Mouse (Mus musculus): ENCODE results near the gene Ccdc126. TPM values are rescaled to one million over a fixed set of nuclear protein-coding genes. Genes with fewer than 3 reads are reported as not detected.
"Not testable (repeated sequence)": the region's sequence is repeated elsewhere in the genome, so short reads cannot be mapped to it uniquely, and the experiment has no call there.

Ccdc126 gene
- 3.4 and 5.5 TPM in 2 replicates for total RNA-seq (2015)
- total RNA-seq (2017): 3.9 and 6.7 TPM in 2 replicates

DNA sequence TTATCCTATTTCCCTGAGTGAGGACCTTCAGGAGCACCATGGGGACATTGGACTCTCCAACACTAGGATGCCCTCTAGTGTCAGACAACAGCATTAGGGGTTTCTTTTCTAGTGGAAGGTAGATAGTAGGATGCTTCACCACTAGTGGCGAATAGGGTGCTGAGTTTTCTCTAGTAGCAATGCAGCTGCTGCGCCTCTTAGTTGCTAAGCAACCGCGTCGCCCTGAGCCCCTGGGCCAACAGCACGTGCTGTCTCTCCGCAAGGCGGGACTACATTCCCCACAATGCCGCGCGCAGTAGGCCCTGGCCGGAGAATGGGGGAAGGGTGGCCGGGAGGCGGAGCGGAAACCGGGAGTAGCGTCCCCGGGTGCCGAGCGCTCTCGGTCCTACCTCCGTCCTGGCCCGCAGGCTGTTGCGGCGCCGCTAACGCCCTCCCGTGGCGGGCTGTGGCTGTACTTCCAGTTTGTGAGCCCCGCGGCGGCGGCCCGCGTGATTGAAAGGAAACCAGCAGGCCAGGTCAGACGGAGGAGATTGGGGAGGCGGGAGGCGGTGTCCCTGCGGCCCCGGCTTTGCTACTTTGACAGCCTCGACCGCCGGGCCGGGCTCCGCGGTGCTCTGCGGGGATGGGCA lies at the start of gene Ccdc126:
Ccdc126 (plus strand) TSS at position 309 of the 629 bp plus-strand sequence.
- ATAC-seq (replicated peaks; ENCODE audit: poor library complexity): peak; percentile 96

DNA sequence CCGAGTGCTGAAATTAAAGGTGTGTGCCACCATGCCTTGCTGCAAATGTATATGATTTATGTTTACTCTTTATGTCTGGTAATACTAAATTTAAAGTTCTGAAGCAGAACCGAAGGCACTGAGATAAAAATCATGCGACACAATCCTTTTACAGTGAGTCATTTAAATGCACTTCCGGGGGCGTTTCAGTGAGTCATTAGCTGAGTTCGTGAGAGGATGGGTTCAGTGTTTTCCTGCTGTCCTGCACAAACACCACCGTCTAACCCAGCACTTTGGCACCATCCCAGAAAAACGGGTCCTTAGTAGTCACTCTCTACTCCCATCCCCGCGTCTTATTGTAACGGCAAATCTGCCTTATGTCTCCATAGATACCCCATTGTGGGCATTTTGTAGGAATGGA lies 49.2 kb upstream of the Ccdc126 start:
- no peak for ATAC-seq (replicated peaks; ENCODE audit: poor library complexity)

DNA sequence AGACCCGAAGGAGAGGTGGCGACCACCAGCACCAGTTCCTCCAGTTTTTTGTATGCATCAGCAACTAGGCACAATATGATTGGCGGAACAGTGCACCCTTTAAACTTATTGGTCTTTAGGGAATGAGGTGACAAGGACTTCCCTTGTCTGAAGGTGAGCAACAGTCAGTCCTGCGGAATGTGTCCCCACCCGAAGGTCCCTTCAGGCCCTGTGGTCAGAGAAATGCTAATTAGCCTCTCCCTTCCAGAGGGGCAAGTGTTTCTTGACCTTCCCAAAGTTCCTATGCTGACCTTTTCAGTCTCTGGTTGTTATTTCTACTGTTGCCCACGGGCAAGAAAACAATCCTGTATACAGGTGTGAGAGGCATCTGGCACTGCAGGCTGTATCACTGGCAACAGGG lies 47.3 kb upstream of the Ccdc126 start:
- no peak for ATAC-seq (replicated peaks; ENCODE audit: poor library complexity)

DNA sequence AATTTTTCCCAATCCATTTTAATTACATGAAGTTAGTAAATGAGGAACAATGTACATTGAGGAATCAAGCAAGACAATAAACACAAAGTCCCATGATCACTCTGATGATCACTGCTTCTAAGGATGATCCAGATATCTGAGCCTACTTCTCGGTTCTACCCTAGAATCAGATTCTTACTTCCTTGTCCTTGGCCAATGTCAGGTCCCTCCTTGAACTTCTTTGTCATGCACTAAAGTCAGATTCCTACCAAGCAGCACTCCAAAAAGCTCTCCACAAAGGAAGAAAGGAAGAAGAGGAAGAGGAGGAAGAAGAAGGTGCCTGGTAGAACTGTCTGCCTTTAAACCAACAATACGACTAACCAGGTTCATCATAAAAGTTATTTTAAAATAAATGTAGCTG lies 46.2 kb upstream of the Ccdc126 start:
- no peak for ATAC-seq (replicated peaks; ENCODE audit: poor library complexity)

DNA sequence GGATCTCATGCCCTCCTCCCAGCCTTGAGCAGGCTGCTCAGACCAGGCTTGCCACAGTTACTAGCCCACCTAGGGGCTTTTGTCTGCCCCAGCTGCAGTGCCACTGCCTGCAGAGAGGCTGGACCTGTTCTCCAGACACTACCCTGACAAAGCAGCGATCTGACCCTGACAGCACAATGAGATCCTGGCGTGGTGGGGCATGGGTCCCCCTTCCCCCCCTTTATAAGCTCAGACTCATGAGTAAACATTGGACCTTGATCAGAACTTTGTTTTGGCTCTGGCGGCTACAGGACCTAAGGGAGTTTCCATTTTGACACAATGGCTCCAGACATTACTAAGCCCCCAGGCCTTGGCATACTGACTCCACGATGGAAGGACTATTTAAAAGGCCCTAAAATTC lies 45.1 kb upstream of the Ccdc126 start:
- no peak for ATAC-seq (replicated peaks; ENCODE audit: poor library complexity)

DNA sequence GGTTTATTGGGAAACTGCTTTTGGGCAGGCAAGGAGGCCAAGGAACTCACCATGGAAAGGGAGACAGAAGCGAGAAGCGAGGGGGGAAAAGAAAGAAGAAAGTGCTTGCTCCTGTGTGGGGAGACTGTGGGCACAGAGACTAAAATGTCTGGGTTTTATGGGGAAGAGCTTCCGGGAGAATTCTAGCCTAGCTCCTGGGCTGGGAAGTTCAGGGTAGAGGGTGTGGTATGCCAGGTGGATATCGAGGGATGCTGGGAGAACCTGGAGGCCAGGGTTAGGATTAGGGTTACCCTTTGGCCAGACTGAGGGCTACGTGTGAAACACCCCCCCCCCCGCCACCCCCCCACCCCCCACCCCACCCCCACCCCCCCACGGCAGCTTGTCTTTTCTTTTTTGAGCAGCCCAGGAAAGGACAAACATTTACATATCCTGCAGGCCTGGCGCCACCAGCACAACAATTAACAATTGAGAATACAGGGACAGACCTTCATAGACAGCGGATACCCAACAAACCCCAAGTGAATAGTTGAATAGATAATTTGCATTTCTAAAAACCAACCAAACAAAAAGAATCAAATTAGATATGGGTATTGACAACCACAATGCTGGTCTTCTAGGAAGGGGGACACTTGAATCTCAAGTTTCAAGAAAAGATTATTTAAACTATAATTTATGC lies 44.5 kb upstream of the Ccdc126 start:
- no peak for ATAC-seq (replicated peaks; ENCODE audit: poor library complexity)

DNA sequence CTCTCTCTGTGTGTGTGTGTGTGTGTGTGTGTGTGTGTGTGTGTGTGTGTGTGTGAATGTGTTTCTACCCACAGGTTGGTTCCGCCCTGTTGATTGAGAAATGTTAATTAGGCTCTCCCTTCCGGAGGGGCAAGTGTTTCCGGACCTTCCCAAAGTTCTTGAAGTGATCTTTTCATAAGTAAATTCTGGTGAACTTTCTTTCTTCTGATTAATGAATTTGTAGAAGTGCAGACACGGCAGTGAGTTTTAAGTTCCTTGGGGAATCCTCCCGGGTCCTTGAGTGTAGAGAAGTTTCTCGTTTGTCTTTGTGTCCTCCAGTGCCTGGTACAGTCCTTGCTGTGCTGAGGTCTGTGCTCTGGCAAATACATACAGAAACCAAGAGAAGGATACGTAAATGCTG lies 43.8 kb upstream of the Ccdc126 start:
- no peak for ATAC-seq (replicated peaks; ENCODE audit: poor library complexity)

DNA sequence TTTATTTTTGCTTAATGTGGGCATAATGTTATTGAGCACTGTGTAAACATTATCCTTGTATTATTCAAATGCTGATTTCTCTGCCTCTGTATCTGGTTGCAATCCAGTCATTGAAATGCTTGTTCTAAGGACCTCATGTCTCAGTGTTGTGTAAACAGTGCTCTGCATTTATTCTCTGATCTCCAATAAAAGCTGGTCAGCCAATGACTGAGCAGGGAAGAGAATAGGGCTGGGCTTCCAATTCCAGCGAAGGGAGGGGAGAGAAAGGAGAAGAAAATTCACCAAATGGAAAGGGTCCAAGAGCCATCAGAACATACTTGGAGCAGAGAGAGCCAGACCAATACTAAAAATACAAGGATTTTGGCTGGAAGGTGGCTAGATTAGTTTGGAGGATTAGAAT lies 38.1 kb upstream of the Ccdc126 start:
- ATAC-seq (replicated peaks; ENCODE audit: poor library complexity): no peak

DNA sequence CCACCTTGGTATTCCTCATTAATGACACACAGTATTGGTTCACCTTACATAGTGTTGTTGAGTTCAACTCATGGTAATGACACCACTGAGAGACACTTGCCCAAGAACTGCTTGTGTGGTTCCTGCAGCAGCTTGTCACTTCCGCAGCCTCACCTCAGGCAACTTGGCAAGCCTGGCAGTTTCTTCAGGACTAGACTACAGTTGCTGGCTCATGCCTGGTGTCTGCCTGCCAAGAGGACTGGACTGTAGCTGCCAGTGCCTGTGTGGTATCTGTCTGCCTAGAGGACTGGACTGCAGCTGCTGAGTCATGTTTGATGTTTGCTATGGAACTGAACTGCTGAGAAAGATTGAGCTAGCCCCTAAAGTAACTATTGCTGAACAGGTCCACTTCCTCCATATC lies 37.0 kb upstream of the Ccdc126 start:
- peak; percentile 61 for ATAC-seq (replicated peaks; ENCODE audit: poor library complexity)

DNA sequence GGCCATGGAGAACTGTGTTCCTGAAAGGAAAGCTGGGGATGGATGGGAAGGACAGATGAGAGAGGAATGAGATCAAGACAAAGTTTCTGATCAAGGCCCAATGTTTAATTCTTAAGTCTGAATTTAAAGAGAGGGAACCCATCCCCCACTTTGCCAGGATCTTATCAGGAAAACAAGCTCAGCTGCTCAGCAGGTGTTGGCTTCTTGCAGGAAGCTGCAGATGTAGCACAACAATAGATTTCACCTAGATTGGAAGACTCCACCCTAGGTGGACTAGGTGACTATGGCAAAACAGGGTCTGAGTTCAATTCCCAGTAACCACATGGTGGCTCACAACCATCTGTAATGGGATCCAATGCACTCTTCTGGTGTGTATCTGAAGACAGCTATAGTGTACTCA lies 20.8 kb upstream of the Ccdc126 start:
- ATAC-seq (replicated peaks; ENCODE audit: poor library complexity): no peak

DNA sequence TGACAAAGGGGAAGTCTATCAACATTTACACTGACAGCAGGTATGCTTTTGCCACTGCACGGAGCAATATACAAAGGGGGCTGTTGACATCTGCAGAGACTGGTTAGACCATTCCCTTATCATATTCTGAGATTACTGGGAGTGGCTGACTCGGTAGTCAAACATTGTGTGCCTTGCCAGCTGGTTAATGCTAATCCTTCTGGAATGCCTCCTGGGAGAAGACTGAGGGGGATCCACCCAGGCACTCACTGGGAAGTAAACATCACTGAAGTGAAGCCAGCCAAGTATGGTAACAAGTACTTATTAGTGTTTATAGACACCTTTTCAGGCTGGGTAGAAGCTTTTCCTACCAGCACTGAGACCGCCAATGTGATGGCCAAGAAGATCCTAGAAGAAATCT lies 4.3 kb upstream of the Ccdc126 start:
- not testable (repeated sequence) for ATAC-seq (replicated peaks; ENCODE audit: poor library complexity)

DNA sequence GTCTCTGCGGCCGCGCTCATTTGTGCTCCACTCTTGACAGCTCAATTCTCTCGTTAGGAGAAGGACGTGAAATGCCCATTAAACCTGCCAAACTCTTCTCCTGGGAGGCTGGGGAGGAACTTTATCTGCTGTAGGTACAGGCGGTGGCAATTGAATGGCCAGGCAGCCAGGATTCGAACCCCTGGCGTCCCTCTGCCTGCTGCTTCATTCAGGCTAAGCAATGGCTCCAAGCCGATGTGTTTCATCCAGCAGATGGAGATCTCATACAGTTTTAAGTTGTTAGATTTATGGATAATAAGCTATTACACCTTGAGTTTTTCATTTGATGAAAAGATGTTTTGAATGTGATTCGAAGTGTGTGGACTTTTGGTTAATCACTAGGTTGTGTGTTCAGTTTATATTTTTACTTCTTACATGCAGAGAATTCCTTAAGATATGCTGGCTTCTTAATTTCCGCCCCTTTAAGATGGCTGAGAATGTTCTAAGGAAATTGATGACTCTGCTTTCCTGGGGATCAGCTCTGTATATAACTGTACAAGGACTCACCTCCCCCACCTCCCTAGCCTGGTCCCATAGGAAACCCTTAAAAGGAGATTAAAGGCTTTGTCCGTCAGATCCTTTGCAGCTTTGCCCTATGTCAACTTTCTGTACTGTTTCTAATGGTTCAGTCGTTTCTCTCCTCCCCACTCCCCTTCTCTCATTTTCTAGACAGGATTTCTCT lies 681 bp downstream of the Ccdc126 start:
- 0 out of 2 replicates have a peak, but pooled peaks have one; percentile 2 for ATAC-seq (replicated peaks; ENCODE audit: poor library complexity)

DNA sequence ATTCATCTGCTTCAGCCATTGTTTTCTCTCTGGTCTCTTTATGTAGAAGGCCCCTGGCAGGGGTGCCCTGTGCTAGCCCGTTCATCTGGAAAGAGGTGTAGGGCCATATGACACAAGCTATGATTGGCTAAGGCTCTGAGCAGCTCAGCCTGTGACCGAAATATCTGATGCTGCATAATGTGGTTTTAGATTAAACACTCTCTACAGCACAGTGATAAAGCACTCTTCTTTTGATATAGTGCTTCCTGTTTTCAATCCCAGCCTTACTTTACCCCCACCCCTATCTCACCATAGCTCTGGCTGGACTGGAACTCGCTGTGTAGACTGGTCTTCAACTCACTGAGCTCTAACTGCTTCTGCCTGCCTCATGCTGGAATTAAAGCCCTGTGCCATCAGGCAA lies 2.3 kb downstream of the Ccdc126 start:
- ATAC-seq (replicated peaks; ENCODE audit: poor library complexity): no peak

DNA sequence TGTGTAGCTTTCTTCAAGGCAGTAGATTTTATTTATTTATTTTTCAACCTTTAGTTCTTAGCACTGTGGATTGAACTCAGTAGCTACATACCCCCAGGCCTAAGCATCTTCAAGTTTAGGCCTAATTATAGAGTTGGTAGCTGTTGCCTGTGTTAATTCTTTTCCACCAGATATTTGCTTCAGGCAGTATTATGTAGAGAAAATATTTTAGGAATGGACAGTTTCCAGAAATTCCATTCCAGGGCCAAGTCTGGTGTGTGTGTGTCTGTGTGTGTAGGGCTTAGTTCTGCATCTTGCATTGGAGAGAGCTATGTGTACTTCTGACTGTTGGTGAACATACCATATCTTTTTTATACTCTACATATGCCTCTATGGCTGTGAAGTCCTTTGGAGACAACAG lies 3.0 kb downstream of the Ccdc126 start:
- ATAC-seq (replicated peaks; ENCODE audit: poor library complexity): no peak

DNA sequence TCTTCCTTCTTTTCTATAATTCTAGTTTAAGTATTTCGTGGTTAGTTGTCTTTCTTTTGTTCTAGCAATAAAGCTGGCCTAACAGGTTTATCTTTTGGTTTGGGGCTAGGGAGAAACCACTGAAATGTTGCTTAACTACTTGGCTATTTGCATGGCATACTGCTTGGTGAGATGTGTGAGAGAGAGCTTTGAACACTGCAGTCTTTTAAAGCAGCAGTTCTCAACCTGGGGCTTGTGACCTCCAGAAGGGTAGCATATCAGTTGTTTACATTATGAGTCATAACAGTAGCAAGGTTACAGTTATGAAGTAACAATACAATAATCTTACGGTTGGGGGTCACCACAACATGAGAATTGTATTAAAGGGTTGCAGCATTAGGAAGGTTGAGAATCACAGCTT lies 3.9 kb downstream of the Ccdc126 start:
- ATAC-seq (replicated peaks; ENCODE audit: poor library complexity): no peak

DNA sequence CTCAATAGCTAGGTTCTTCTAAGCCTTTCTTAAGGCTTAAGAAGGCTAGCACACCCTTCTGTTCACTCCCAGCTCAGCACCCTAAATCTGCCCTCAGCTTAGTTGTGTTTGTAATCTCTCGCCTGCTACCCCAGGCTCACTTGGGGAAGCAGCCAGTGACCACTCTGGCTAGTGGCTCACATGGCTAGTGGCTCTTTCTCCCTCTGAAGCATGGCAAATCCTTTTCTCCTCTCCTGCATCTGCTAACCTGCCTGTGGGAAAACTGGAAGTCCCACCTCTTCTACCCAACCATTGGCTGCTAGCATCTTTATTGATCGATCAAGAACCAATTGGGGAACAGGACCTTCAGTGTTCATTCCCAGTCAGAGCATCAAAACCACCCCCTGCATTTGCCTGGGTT lies 5.5 kb downstream of the Ccdc126 start:
- ATAC-seq (replicated peaks; ENCODE audit: poor library complexity): no peak

DNA sequence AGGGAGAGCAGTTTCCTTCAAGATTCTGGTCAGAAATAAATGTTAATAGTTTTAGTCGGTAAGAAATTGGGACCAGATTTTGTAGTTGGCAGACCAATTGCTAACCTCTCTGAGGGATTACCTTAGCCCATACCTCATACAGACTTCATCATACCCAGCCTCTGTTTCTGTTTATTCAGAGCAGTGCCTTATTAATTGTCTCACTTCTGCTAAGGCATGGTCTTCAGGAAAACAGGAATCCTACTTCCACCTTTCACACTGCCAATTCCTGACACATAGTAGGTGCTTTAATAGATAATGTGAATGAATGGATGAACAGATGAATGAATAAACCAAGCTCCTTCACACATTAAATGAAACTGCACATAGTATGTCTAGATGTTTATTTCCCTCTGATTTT lies 6.2 kb downstream of the Ccdc126 start:
- ATAC-seq (replicated peaks; ENCODE audit: poor library complexity): no peak

DNA sequence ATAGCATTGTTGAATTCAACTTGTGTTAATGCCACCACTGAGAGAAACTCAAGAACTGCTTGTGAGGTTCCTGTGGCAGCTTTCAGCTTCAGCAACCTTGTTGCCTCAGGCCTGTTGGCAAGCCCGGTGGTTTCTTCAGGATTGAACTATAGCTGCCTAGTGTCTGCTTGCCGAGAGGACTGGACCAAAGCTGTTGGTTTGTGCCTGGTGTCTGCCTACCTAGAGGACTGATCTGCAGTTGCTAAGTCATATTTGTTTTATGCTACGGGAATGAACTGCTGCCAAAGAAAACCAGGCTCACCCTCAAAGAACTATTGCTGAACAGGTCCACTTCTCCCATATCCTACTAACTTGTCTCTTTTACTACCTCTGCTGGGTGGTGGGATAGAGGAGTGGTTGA lies 7.8 kb downstream of the Ccdc126 start:
- ATAC-seq (replicated peaks; ENCODE audit: poor library complexity): no peak

DNA sequence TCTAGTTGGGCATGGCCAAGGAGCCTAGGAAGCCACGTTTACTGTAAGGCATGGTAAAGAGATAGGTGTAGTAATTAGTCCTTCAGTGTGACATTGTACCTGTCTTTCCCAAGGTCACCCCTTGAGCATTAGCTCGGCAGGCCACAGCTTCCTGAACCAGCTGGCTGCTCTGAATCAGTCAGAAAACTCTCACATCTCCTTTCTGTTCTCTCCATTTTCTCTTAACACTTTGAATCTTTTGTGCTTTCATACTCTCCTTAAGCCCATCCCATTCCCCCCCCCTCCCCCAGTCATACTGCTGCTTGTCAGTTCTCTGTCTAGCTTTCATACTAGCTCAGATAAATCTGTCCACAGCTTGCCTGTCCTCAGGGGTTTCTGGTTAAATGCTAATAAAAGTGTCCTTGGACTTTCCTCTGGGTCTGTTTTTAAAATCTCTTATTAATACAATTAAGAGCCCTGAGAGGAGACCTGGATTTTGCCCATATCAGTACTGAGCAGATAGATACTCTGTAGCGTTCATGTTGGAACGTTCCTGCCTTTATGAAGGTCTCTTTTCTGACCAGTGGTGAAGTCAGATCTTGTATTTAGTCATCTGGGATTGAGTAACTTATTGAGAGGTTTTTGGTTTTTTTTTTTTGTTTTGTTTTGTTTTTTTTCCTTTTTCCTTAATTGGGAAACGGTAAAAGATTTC lies 12.4 kb downstream of the Ccdc126 start:
- ATAC-seq (replicated peaks; ENCODE audit: poor library complexity): peak; percentile 39; the same call in 1 of the 2 replicates

DNA sequence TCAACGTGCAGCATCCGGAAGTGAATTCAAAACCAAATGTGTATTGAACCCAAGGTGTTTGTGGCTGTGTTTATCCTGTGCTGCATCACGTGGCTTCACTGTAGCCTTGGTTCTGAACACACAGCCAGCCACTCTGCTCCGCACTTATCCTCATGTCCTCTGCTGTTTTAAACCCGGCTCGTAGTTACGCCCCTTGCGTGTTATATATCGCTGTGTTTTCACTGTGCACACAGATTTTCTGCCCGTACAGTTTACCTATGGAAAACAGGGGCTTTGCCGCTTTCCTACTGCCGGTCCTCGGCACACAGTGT lies 12.9 kb downstream of the Ccdc126 start:
- peak; percentile 26; the same call in 1 of the 2 replicates for ATAC-seq (replicated peaks; ENCODE audit: poor library complexity)

DNA sequence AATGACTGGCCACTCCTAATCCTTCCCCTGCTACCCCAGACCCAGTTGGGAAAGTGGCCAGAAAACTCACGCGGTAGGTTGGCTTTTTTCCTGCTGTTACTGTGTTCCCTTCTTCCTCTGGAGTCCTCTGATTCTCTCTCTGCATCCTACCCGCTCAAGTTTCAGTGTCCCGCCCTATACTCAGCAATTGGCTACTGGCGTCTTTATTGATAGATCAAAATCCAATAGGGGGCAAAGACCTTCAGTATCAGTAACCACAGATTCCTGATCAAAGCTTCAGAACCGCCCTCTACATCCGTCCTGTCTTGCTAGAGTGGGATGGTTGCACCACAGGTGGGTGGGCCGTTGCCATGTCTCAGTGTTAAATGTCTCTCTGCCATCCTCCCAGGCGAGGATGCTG lies 19.5 kb downstream of the Ccdc126 start:
- peak; percentile 46; the same call in 1 of the 2 replicates for ATAC-seq (replicated peaks; ENCODE audit: poor library complexity)

DNA sequence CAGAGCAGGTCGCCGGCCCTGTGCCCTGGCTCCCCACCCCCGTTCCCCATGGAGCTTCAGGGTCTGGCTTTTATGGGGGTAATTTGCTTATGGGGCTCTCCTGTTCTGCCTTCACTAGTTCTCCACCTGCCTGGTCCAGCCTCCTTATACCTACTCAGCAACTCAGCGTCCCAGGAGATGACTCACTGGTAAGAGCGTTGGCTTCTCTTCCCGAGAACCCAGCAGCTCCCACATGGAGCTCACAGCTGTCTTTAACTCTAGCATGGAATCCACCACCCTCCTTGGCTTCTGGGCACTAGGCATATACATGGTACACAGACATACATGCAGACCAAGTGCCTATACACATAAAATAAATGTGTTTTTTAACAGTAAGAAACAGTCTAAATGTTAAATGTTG lies 20.1 kb downstream of the Ccdc126 start:
- ATAC-seq (replicated peaks; ENCODE audit: poor library complexity): no peak
